Mouse (Mus musculus) kidney, adult 2 months (tissue): ENCODE data around the gene Npc1l1. TPM values are rescaled to one million over a fixed set of nuclear protein-coding genes. Genes with fewer than 3 reads are reported as not detected.
"Not testable (repeated sequence)": the region's sequence is repeated elsewhere in the genome, so short reads cannot be mapped to it uniquely, and the experiment has no call there.

Experiments used
- DNase-seq: peaks from one replicate; pipeline ENCODE4 v3.0.0; 2021
- H3K27ac ChIP-seq: fragments of 200-500 bp; 2 replicates; pipeline ENCODE4 v1.5.1; 2012; ENCODE audit warnings: low read depth, low read length, control low read depth, inconsistent platforms; ENCODE audit not compliant: insufficient read depth
- H3K27me3 ChIP-seq: fragments of 200-500 bp; replicated peaks from 2 replicates; pipeline ENCODE4 v1.6.1; 2012; ENCODE audit warnings: mild to moderate bottlenecking, moderate library complexity, low read length, inconsistent platforms; ENCODE audit not compliant: control insufficient read depth, insufficient read depth
- H3K36me3 ChIP-seq: fragments of 200-500 bp; 2 replicates; pipeline ENCODE4 v1.6.1; 2012; ENCODE audit warnings: mild to moderate bottlenecking, moderate library complexity, low read length, inconsistent platforms; ENCODE audit not compliant: control insufficient read depth, insufficient read depth
- H3K4me1 ChIP-seq: fragments of 200-500 bp; 2 replicates; pipeline ENCODE4 v1.6.1; 2011; ENCODE audit warnings: low read length; ENCODE audit not compliant: control insufficient read depth, insufficient read depth
- H3K4me3 ChIP-seq: fragments of 200-500 bp; 2 replicates; pipeline ENCODE4 v1.5.1; 2011; ENCODE audit warnings: mild to moderate bottlenecking, low read depth, low read length, control low read depth; ENCODE audit not compliant: insufficient read depth
- CTCF ChIP-seq: fragments of 200-500 bp; conservative IDR thresholded peaks from 2 replicates; pipeline ENCODE4 v1.5.1; 2011; ENCODE audit warnings: low read depth, mild to moderate bottlenecking, control low read depth, low read length, moderate library complexity, mixed read lengths; ENCODE audit not compliant: insufficient read depth, insufficient read length
- POLR2A ChIP-seq: fragments of 200-500 bp; IDR thresholded peaks from one replicate; pipeline ENCODE4 v1.6.1; 2011; ENCODE audit warnings: low read depth, low read length, control low read depth
- WGBS: fragments of 180-500 bp; shearing (Covaris S2); methylation state at CpG from one replicate; pipeline ENCODE4 v1.1.7; 2018; 5-methylcytosine and 5-hydroxymethylcytosine counted together
- polyA plus RNA-seq: library from polyadenylated mRNA; depleted of rRNA; stranded (reverse); fragments of >200 nt; gene quantifications from 2 replicates; pipeline ENCODE4 v1.2.3, GENCODE M21; 2012

Gene Npc1l1
- polyA plus RNA-seq, 1 experiment: 0.06 TPM

DNA sequence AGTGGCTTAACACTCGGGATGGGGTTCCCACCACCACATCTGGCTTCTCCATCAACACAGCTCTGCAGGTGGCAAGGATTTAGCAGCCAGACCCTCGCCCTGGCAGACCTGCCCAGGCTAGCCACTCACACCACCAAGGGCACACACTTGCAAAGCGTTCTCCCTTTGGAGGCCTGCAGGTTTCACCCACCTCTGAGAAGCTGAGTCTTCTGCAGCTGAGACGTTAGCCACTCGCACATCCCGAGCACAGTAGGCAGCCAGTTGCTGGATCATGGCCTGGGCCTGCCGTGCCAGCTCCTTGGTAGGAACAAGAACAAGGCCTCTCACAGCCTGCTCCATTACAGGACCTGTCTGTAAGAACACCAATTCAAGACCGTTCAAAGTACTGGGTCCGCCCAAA is 36.7 kb upstream of the Npc1l1 start:
- 74% methylated on average over 9 of the region's 9 CpGs for WGBS
- TF ChIP-seq CTCF: no peak
- Histone ChIP-seq H3K27me3 (no peaks in the 10 kb centered on the region), H3K36me3 (no peaks in the 10 kb centered on the region), H3K4me1 (peaks cover 8% of the 10 kb centered on the region), H3K27ac (no peak overlapping the region), H3K4me3 (peak overlapping the region; percentile 84)
- no peak for DNase-seq

DNA sequence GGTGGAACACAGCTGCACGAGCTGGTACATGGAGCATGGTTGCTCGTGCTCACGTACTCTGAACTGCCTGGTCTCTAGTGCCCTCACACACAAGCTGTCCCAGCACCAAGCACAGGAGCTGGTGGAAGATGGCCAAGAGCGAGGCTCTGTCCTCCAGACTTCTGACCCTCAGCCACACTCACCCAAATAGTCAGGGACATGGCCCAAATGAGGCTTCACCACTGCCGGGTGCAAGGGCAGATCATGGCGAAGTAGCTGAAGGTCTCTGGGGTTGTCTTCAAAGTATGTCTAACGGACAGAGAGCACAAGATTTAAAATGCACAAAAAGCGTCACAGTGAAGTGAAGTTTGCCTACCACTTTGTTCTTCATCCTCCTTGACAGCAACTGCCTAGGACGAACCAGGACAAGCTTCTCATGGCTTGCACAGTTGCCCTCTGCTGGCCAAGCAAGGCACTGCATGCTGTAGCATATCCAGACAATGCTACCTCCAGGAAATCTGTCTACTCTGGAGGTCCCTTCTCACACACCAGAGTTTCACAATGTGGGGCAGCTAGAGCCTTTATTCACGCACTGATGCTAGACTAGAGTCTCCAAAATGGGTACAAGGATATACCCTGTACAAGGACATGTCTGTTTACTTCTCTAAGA is 31.6 kb upstream of the Npc1l1 start:
- H3K27ac ChIP-seq: no peak overlapping the region
- H3K4me3 ChIP-seq: no peak overlapping the region
- TF ChIP-seq POLR2A (no peak), CTCF (peak; percentile 96)
- H3K27me3 ChIP-seq: no peaks in the 10 kb centered on the region
- H3K4me1 ChIP-seq: peaks cover 2% of the 10 kb centered on the region
- peak; percentile 71 for DNase-seq
- no peaks in the 10 kb centered on the region for H3K36me3 ChIP-seq
- WGBS: 76% methylated on average over 10 of the region's 10 CpGs

DNA sequence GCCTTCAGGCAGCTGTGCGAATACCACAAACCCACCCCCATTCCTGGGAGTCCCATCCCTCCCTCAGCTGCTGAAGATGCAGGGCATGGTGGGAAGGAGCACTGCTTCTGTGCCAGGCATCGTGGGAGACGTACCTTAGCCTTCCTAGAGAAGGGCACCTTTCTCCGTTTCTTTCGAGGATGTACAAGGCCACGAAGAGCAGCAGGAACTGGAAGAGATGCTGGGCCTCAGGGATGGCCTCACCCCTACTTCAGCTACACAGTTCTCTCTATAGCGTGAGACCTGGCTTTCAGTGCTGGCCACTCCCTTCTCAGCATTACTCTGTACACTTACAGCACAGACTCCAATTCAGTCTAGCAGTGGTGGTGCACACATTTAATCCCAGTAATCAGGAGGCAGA is 29.5 kb upstream of the Npc1l1 start:
- WGBS: 94% methylated on average over 7 of the region's 7 CpGs
- TF ChIP-seq CTCF (no peak), POLR2A (no peak)
- Histone ChIP-seq H3K27me3 (no peaks in the 10 kb centered on the region), H3K4me3 (no peak overlapping the region), H3K36me3 (no peaks in the 10 kb centered on the region), H3K27ac (no peak overlapping the region), H3K4me1 (no peaks in the 10 kb centered on the region)
- DNase-seq: no peak

DNA sequence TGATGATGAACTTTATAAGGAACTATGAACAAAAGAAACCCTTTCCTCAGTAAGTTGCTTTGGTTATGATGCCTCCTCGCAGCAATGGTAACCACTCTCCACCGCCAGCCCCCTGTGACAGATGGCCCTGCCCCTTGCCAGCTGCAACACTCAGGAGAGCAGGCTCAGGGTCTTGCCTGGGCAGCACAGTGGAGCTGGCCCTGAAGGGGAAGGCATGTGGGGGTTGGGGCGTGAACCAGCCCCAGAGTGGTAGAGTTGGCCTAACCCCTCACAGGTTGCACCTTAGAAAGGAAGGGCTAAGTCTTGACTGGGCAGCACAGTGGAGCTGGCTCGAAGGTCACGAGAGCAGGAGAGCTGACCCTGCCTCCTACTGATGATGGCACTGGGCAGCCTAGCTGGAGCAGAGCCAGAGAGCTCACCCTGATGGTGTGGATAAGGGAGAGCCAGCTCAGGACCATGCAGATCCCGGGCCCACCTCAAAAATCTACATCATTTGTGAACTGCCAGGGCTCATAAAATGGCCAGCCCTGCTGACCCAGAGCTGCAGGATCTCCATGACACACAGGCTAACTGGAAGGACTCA is 26.6 kb upstream of the Npc1l1 start:
- Histone ChIP-seq H3K27ac (no peak overlapping the region), H3K4me3 (no peak overlapping the region), H3K27me3 (no peaks in the 10 kb centered on the region), H3K36me3 (no peaks in the 10 kb centered on the region), H3K4me1 (no peaks in the 10 kb centered on the region)
- DNase-seq: peak; percentile 51
- TF ChIP-seq CTCF: no peak
- TF ChIP-seq POLR2A: no peak
- 58% methylated on average over 6 of the region's 6 CpGs for WGBS

DNA sequence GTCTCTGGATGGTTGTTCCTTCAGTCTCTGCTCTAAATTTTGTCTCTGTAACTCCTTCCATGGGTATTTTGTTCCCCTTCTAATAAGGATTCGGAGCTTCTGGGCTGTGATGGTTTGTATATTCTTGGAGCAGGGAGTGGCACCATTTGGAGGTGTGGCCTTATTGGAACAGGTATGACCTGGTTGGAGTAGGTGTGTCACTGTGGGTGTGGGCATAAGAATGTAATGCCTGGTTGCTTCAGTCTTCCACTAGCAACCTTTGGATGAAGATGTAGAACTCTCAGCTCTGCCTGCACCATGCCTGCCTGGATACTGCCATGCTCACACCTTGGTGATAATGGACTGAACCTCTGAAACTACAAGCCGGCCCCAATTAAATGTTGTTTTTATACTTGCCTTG is 24.7 kb upstream of the Npc1l1 start:
- not testable (repeated sequence) for H3K4me3 ChIP-seq, DNase-seq, H3K27me3 ChIP-seq, H3K4me1 ChIP-seq, H3K27ac ChIP-seq, H3K36me3 ChIP-seq
- 97% methylated on average over 2 of the region's 2 CpGs for WGBS

DNA sequence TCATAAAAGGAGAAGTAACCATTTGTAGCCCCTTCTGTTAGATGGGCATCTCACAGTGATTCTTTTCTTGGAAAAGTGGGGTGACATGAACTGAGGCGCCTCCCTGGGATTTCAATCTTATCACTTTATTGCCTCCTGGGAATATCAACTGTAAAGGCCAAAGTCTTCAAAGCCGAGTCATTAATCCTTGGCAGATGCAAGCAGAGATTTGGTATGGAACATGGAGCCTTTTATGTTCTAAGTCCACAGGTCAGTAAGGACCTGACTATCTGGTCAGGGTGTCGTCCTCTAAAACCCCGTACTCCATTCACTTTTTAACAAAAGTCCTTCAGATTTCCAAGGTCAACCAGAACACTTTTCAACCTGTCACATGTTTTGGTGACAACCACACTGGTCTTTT is 22.9 kb upstream of the Npc1l1 start:
- no peak for TF ChIP-seq CTCF
- TF ChIP-seq POLR2A: no peak
- Histone ChIP-seq H3K4me3 (no peak overlapping the region), H3K4me1 (no peaks in the 10 kb centered on the region), H3K27me3 (no peaks in the 10 kb centered on the region), H3K27ac (no peak overlapping the region), H3K36me3 (no peaks in the 10 kb centered on the region)
- no peak for DNase-seq
- WGBS: 83% methylated on average over 4 of the region's 4 CpGs

DNA sequence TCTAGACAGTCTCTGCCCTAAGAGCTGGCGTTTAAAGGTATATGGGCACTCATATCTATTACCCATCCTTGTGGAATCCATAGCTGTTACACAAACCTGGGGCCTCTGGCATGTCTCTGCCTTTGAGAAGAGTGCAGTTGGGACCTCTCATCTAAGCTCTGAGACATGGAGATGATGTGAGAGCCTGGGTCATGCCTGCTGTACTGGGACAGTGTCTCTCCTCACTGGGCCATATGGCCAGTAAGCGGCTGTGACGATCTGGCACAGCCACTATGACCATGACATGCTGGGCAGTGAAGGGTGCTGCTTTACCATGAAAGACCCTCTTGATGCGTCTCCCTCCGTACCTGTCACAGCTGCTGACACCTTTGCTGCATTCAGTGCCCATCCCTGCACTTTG is 22.3 kb upstream of the Npc1l1 start:
- Histone ChIP-seq H3K27ac (no peak overlapping the region), H3K27me3 (no peaks in the 10 kb centered on the region), H3K36me3 (no peaks in the 10 kb centered on the region), H3K4me3 (no peak overlapping the region), H3K4me1 (no peaks in the 10 kb centered on the region)
- no peak for DNase-seq
- TF ChIP-seq CTCF (no peak), POLR2A (no peak)
- 88% methylated on average over 5 of the region's 5 CpGs for WGBS

DNA sequence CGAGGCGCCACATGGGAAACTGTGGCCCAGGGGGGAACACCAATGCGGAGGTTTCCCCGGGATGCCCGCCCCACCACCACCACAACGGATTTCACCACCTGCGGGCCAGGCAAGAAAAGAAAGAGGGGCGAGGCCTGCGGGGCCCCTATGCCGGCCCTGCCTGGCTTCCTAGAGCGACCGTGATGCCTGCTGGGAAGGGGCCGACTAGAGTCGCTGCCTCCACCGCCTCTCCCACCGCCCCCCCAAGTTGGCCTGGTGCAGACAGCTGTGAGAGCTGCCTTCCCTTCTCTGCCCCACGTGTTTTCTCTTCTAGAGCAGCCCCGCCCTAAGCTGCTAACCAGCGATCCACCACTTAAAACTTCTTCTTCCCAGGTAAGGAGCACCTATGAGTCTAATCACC is 14.8 kb upstream of the Npc1l1 start:
- H3K27ac ChIP-seq: no peak overlapping the region
- 62% methylated on average over 19 of the region's 19 CpGs for WGBS
- TF ChIP-seq POLR2A (no peak), CTCF (no peak)
- no peak for DNase-seq
- H3K4me1 ChIP-seq: no peaks in the 10 kb centered on the region
- no peak overlapping the region for H3K4me3 ChIP-seq
- H3K27me3 ChIP-seq: no peaks in the 10 kb centered on the region
- no peaks in the 10 kb centered on the region for H3K36me3 ChIP-seq
